Mouse (Mus musculus): Measurements from ENCODE around the gene Dalrd3.

DNA sequence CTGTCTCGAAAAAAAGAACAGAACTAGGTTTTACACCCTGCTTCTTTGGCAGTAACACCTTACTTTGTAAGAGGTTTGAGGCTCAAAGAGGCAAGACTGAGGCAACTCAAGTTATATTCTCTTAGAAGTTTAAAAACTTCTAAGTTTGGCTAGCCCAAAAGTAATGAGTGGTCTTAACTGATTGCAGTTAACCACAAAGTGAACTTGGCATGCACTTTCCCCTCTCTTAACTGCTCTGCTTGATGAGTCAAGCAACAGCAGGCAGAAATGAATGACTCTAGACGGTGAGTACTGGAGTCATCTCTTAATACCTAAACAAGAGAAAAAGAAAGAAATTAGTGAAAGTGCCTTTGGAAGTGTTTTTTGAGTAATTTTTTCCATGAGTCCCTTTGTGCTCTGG is 48.1 kb upstream of the Dalrd3 start:
- no peak for TF ChIP-seq POLR2A (IDR thresholded peaks at IDR 0.05; ENCODE audit: control insufficient read depth, low read depth, low read length)
- no peak for TF ChIP-seq CTCF (IDR thresholded peaks at IDR 0.05; ENCODE audit: control insufficient read depth, insufficient read depth, insufficient replicate concordance, low read depth, low read length)
